Mouse (Mus musculus) brain, adult 10 weeks (tissue): Measurements from ENCODE around the gene Ppm1m. TPM values are rescaled to one million over a fixed set of nuclear protein-coding genes. Genes with fewer than 3 reads are reported as not detected.

Experiments used
- polyA plus RNA-seq: library from polyadenylated mRNA; stranded (reverse); fragments of 350-450 nt; fragmentation: Illumina TruSeq; extraction: RNeasy Lipid Tissue Mini Kit (QIAGEN cat#74804); gene quantifications from one replicate; pipeline ENCODE4 v1.2.3, GENCODE M21; 2015; ENCODE audit warnings: low read depth, low replicate concordance

The Ppm1m gene
- 33.0 TPM for polyA plus RNA-seq

DNA sequence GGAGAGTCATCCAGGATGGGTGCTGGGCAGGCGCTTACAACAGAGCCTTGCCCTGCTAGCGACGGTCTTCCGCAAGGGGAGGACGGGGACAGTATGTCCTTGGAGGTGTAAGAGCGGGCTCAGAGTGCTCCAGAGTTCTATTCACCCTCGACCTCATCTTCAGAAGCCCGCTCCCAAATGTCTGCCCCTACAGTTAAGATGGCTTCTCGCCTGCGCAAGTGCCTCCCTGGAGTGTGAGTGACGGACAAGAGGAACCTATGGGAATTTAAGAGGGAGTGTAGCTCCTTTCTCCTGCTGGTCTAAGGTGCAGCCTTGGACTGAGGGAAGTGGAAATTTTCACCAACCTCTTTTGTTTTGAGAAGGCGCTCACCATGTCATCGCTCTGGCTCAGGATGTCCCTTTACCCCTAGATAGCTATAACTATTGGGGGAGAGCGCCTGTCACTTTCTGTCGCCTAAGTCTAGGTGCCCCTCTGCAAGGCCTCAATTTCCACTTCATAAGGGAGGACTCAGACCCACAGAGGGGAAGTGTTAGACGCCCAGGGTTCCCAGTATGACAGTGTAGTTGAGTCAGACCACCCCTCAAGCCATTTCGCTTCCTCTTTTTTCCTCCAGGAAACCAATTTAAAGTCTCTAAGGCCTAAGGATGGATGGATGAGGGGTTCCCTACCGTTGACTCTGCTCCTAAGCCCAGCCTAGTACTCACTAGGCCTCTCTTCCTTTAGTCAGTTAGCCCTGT, at the start of gene Ppm1m:
Gene Ppm1m (minus strand): TSS at position 212 of the 738 bp plus-strand sequence.

DNA sequence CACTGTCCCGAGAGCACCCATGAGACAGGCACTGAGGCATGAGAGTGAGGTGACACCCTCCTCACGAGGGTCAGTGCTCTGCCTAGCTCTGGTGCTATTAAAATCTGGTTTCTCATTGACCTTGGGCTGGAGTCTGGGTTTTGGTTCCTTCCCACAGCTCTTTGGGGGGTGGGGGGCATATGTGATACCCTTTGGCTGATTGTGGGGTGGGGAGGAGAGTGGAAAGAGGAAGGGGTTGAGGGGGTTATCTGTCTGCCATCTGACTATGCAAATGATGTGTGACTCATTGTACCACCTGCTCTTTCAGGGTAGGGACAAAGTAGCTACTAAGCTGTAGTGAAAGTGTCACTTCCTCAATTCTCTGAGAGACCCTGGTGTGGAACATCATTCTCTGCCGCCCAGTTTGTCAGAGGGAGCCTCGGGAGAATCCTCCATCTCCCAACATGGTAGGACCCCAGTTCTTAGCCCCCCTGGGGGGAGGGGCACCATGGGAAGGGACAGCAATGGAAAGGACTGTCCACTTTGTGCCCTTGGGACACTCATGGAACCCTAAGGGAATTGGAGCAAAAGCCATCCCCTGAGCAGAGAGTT, 22.8 kb upstream of the Ppm1m start, which contains the start of gene Tlr9:
Gene Tlr9 (plus strand): TSS at position 338 of the 591 bp plus-strand sequence.

DNA sequence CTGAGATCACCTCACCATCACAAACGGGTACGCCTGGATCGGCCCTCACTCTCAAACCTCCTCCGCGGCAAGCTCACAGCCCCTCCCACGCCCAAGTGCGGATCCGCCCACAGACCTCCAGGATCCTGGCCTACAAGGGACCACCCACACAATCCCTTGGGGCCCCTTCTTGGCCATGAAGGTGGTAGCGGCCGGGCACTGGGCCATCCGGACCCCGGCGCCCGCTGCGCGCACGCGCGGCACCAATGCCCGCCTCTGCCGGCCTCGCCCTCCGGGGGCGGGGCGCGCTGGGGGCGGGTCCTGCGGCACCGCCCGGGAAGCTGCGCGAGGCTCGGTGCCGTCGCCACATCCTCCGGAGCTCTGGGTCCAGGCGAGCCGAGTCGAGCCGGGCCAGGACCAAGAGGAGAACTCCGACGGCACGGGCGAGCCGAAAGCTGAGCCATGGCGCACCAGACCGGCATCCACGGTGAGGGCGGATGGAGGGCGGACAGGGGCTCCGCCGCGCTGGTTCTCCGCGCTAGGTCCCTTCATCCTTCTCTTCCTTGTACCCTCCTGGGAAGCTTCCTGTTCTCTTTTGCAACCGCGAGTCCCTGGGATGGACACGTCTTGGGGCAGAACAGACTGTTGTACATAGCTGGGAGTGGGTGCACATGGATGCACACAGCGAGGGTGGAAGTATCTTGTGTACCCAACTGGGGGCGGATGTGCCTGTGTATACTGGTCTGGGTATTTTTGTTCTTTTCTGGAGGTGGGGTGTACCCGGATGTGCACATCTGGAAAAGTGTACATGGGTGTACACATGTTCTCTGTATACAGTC, 3.5 kb upstream of the Ppm1m start, which contains the start of gene Twf2:
Gene Twf2 (plus strand): TSS at position 290 of the 818 bp plus-strand sequence.

DNA sequence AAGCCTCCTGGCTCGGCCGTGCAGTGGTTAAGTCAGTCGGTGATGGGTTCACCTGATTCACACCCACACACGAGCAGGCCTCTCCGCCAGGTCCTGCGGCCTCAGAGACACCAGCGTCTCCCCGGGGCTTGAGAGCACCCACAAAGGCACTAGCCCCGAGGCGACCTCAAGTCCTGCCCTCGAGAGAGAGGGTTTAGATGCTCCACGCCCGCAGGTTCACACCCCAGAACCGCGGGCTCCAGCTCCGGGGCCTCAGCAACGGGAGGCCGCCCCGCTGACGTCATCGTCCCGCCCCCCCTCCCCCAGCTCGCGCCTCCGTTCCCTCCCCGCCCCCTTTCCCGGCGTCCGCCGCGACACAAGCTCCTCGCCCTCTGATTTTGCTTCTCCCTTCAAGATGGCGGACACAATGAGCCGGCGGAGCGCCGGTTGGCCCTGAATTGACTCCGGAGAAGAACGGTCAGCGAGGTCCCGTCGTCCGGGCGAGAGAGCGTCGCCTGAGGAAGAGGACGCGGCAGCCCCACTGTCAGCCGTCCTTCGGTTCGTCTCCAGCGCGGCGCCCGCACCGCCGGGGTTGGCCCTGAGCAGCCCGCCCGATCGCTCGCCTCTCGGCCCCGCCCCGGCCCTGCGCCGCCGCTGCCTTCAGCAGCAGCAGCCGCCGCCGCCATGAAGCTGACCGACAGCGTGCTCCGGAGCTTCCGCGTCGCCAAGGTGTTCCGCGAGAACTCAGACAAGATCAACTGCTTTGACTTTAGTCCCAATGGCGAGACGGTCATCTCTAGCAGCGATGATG, 28.8 kb downstream of the Ppm1m start, which contains the start of gene Wdr82:
Gene Wdr82 (plus strand): TSS at position 373 of the 790 bp plus-strand sequence.

GRCm38 (mm10) chr9:106158037-106158491, 41.5 kb downstream of the Ppm1m start, which contains the start of gene Glyctk:
Glyctk (minus strand) TSS chr9:106158138.

Other genes starting within 250 kb of the Ppm1m start
- gene Col6a5, start 239.1 kb downstream of the Ppm1m start, polyA plus RNA-seq = 0.62 TPM
- gene Col6a4, start 103.0 kb downstream of the Ppm1m start, polyA plus RNA-seq = 2.9 TPM
- 2.7 TPM for gene Glyctk, start 41.6 kb downstream of the Ppm1m start, polyA plus RNA-seq
- 104 TPM for gene Wdr82, start 28.8 kb downstream of the Ppm1m start, polyA plus RNA-seq
- gene Twf2, start 3.4 kb upstream of the Ppm1m start, polyA plus RNA-seq = 67.1 TPM
- 0.61 TPM for gene Tlr9, start 22.9 kb upstream of the Ppm1m start, polyA plus RNA-seq
- gene Alas1, start 48.9 kb upstream of the Ppm1m start, polyA plus RNA-seq = 108 TPM
- gene Poc1a, start 81.3 kb upstream of the Ppm1m start, polyA plus RNA-seq = 22.6 TPM
- 43.8 TPM for gene Dusp7, start 168.9 kb upstream of the Ppm1m start, polyA plus RNA-seq
- 573 TPM for gene Rpl29, start 229.7 kb upstream of the Ppm1m start, polyA plus RNA-seq
- 19.3 TPM for gene Acy1, start 238.6 kb upstream of the Ppm1m start, polyA plus RNA-seq
- gene Abhd14b, start 247.7 kb upstream of the Ppm1m start, polyA plus RNA-seq = 23.2 TPM
- 52.0 TPM for gene Abhd14a, start 247.9 kb upstream of the Ppm1m start, polyA plus RNA-seq